Mouse (Mus musculus): Measurements from ENCODE around the gene Arhgef10l. TPM values are rescaled to one million over a fixed set of nuclear protein-coding genes. Genes with fewer than 3 reads are reported as not detected.

Arhgef10l gene
- polyA plus RNA-seq, 1 experiment from 2014 or later = 6.7 TPM

GRCm38 (mm10) chr4:140520719-140521118 lies 145.1 kb downstream of the Arhgef10l start:
- 85% methylated on average over 9 of the region's 9 CpGs for WGBS
- peaks cover 3% of the 10 kb centered on the region; the same call in 1 of the 2 replicates for H3K36me3 ChIP-seq (ENCODE audit: control insufficient read depth, insufficient read depth, low read length)
- no peak overlapping the region for H3K4me2 ChIP-seq
- no peak overlapping the region for H3K27ac ChIP-seq (ENCODE audit: low read depth, low read length)
- no peaks in the 10 kb centered on the region for H3K4me1 ChIP-seq (replicated peaks; ENCODE audit: control insufficient read depth, insufficient read depth, low read length)
- no peaks in the 10 kb centered on the region for H3K9me3 ChIP-seq (ENCODE audit: control insufficient read depth, low read length)
- no peak overlapping the region for H3K4me3 ChIP-seq (ENCODE audit: low read depth, low read length)
- no peaks in the 10 kb centered on the region for H3K27me3 ChIP-seq (replicated peaks; ENCODE audit: control insufficient read depth, insufficient read depth, low read length)
- H3K9ac ChIP-seq (ENCODE audit: low read depth, low read length) = no peak overlapping the region
- DNase-seq (ENCODE audit: low spot score) (no peak), ATAC-seq (replicated peaks; ENCODE audit: low FRiP score) (no peak)

DNA sequence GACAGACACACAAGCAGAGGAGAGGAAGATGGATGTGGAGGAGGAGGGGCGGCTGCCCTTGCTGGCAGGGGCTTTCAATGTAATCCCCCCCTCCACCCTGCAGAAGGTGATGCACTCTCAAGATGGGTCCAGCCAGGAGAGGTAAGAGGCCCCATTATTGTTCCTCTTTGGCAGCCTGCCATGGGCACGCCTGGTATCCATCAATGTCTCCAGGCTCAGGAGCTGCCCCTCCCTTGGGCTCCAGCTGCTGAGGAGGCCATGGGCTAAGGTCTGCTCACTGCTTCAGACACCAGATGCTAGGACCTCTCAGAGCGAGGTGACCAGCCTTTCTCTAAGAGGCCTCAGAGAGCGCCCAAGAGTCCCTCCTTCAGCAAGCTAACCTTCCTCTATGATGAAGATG lies 152.0 kb downstream of the Arhgef10l start:
- DNase-seq (ENCODE audit: low spot score) (no peak), ATAC-seq (replicated peaks; ENCODE audit: low FRiP score) (no peak)

DNA sequence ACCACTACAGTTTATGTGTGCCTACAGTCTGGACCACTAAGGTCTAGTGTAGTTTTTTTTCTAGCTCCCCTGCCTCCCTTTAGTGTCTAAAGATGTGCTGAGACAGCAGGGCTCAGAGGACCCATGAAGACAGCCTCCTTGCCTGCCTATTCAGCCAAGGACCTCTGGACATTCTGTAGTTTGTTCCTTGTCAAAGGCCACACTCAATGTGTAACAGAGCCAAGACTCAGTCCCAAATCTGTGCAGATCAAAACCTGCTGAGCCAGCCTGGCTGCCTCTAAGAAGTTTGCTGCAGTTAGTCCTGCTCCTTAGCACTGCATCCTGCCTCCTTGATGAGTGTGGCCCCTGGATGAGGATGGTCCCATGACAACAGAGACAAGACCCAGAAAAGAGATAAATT lies 156.0 kb downstream of the Arhgef10l start:
- H3K4me1 ChIP-seq (replicated peaks; ENCODE audit: control insufficient read depth, insufficient read depth, low read length) = no peaks in the 10 kb centered on the region
- no peak overlapping the region for H3K9ac ChIP-seq (ENCODE audit: low read depth, low read length)
- H3K27ac ChIP-seq (ENCODE audit: low read depth, low read length) = no peak overlapping the region
- ATAC-seq (replicated peaks; ENCODE audit: low FRiP score) (no peak), DNase-seq (ENCODE audit: low spot score) (no peak)
- H3K9me3 ChIP-seq (ENCODE audit: control insufficient read depth, low read length) = no peaks in the 10 kb centered on the region
- no peaks in the 10 kb centered on the region for H3K36me3 ChIP-seq (ENCODE audit: control insufficient read depth, insufficient read depth, low read length)
- no peak overlapping the region for H3K4me2 ChIP-seq
- H3K27me3 ChIP-seq (replicated peaks; ENCODE audit: control insufficient read depth, insufficient read depth, low read length) = no peaks in the 10 kb centered on the region
- H3K4me3 ChIP-seq (ENCODE audit: low read depth, low read length) = no peak overlapping the region

More for the DNA sequence above, 152.0 kb downstream of the Arhgef10l start:
- no peaks in the 10 kb centered on the region for H3K27me3 ChIP-seq (replicated peaks; ENCODE audit: control insufficient read depth, insufficient read depth, low read length)
- H3K4me3 ChIP-seq (ENCODE audit: low read depth, low read length) = no peak overlapping the region
- no peak overlapping the region for H3K27ac ChIP-seq (ENCODE audit: low read depth, low read length)
- H3K9me3 ChIP-seq (ENCODE audit: control insufficient read depth, low read length) = no peaks in the 10 kb centered on the region
- no peak overlapping the region for H3K4me2 ChIP-seq
- no peak overlapping the region for H3K9ac ChIP-seq (ENCODE audit: low read depth, low read length)
- WGBS = 61% methylated on average over 4 of the region's 4 CpGs
- H3K4me1 ChIP-seq (replicated peaks; ENCODE audit: control insufficient read depth, insufficient read depth, low read length) = no peaks in the 10 kb centered on the region
- peaks cover 3% of the 10 kb centered on the region; the same call in 1 of the 2 replicates for H3K36me3 ChIP-seq (ENCODE audit: control insufficient read depth, insufficient read depth, low read length)

- Histone ChIP-seq H3K9me3 (ENCODE audit: control insufficient read depth, low read length) (no peaks in the 10 kb centered on the region), H3K9ac (ENCODE audit: low read depth, low read length) (no peak overlapping the region), H3K4me1 (replicated peaks; ENCODE audit: control insufficient read depth, insufficient read depth, low read length) (0 out of 2 replicates have a peak, but pooled peaks cover 2% of the 10 kb centered on the region), H3K36me3 (ENCODE audit: control insufficient read depth, insufficient read depth, low read length) (no peaks in the 10 kb centered on the region), H3K27me3 (replicated peaks; ENCODE audit: control insufficient read depth, insufficient read depth, low read length) (no peaks in the 10 kb centered on the region; the same call in 1 of the 2 replicates), H3K27ac (ENCODE audit: low read depth, low read length) (no peak overlapping the region), H3K4me3 (ENCODE audit: low read depth, low read length) (no peak overlapping the region), H3K4me2 (no peak overlapping the region)
- WGBS = 38% methylated on average over 15 of the region's 15 CpGs
- DNase-seq (ENCODE audit: low spot score) (no peak), ATAC-seq (replicated peaks; ENCODE audit: low FRiP score) (no peak; the same call in 1 of the 2 replicates)
Observed at GRCm38 (mm10) chr4:140507172-140507714, 158.6 kb downstream of the Arhgef10l start.

DNA sequence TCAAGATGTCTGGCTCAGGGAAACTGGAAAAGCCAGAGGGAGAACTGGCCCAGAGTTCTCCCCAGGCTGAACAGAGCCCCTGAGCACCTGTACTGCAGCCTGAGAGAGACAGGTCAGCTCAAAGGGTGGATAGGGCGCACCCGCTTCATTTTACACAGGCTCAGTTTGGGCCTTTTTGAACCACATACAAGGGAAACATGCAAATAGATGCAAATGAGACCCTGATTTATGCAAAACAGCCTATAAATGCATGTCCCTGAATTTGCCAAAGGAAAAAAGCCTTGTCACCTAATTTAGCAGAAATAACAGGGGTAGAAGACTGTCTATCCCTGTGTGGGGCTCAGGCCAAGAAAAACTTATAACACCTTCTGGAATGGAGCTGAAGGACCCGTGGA lies 160.2 kb downstream of the Arhgef10l start:
- H3K4me1 ChIP-seq (replicated peaks; ENCODE audit: control insufficient read depth, insufficient read depth, low read length) = 0 out of 2 replicates have a peak, but pooled peaks cover 2% of the 10 kb centered on the region
- no peaks in the 10 kb centered on the region for H3K9me3 ChIP-seq (ENCODE audit: control insufficient read depth, low read length)
- ATAC-seq (replicated peaks; ENCODE audit: low FRiP score) (no peak), DNase-seq (ENCODE audit: low spot score) (no peak)
- H3K4me2 ChIP-seq = no peak overlapping the region
- H3K36me3 ChIP-seq (ENCODE audit: control insufficient read depth, insufficient read depth, low read length) = no peaks in the 10 kb centered on the region
- no peak overlapping the region for H3K4me3 ChIP-seq (ENCODE audit: low read depth, low read length)
- no peak overlapping the region for H3K9ac ChIP-seq (ENCODE audit: low read depth, low read length)
- no peaks in the 10 kb centered on the region; the same call in 1 of the 2 replicates for H3K27me3 ChIP-seq (replicated peaks; ENCODE audit: control insufficient read depth, insufficient read depth, low read length)
- 85% methylated on average over 3 of the region's 3 CpGs for WGBS
- no peak overlapping the region for H3K27ac ChIP-seq (ENCODE audit: low read depth, low read length)

- H3K4me3 ChIP-seq (ENCODE audit: low read depth, low read length) = no peak overlapping the region
- H3K9me3 ChIP-seq (ENCODE audit: control insufficient read depth, low read length) = no peaks in the 10 kb centered on the region
- DNase-seq (ENCODE audit: low spot score) = no peak
Observed at GRCm38 (mm10) chr4:140504921-140505607, 160.7 kb downstream of the Arhgef10l start.

DNA sequence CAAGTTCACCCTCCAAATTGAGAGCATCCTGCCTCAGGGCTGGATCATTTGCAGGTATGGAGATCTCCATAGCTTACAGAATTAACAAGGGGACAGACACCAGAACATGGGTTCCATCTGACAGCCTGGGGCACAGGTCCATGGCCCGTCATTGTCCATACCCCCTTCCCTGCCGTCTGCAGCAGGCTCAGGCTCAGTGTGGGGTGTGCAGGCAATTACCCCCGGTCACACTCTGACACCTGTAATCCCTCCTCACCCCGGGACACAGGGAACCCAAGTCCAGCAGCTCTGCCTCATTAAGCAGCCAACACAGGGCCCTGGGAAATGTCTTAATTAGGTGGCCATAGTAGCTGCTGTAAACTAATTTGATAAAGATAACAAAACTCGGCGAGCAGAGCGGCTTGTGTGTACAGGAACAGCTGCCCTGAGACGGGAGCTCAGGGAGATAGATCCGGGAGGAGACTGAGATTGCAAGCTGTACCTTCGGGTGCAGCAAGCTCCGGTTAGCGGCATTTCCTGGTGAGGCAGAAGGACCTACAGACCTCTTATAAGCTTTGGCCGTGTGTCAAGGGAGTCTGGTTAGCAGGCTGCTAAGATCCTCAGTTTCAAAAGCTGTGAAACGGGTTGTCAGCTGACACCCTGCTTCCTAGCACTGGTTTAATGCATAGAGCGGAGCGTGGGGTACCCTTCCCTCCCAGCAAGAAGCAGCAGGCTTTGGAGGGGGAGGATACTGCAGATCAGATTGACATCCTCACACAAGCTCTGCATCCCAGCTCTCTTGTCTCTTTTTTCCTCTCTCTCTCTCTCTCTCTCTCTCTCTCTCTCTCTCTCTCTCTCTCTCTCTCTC lies 161.5 kb downstream of the Arhgef10l start:
- no peak for DNase-seq (ENCODE audit: low spot score)
- no peaks in the 10 kb centered on the region for H3K9me3 ChIP-seq (ENCODE audit: control insufficient read depth, low read length)
- no peak for ATAC-seq (replicated peaks; ENCODE audit: low FRiP score)
- H3K4me3 ChIP-seq (ENCODE audit: low read depth, low read length) = no peak overlapping the region
- 34% methylated on average over 16 of the region's 16 CpGs for WGBS
- no peaks in the 10 kb centered on the region for H3K36me3 ChIP-seq (ENCODE audit: control insufficient read depth, insufficient read depth, low read length)
- no peak overlapping the region for H3K4me2 ChIP-seq
- H3K4me1 ChIP-seq (replicated peaks; ENCODE audit: control insufficient read depth, insufficient read depth, low read length) = 0 out of 2 replicates have a peak, but pooled peaks cover 2% of the 10 kb centered on the region
- H3K27me3 ChIP-seq (replicated peaks; ENCODE audit: control insufficient read depth, insufficient read depth, low read length) = no peaks in the 10 kb centered on the region; the same call in 1 of the 2 replicates
- H3K9ac ChIP-seq (ENCODE audit: low read depth, low read length) = no peak overlapping the region
- H3K27ac ChIP-seq (ENCODE audit: low read depth, low read length) = no peak overlapping the region

More at GRCm38 (mm10) chr4:140504921-140505607, 160.7 kb downstream of the Arhgef10l start:
- 78% methylated on average over 19 of the region's 19 CpGs for WGBS
- Histone ChIP-seq H3K36me3 (ENCODE audit: control insufficient read depth, insufficient read depth, low read length) (no peaks in the 10 kb centered on the region), H3K27ac (ENCODE audit: low read depth, low read length) (no peak overlapping the region), H3K4me1 (replicated peaks; ENCODE audit: control insufficient read depth, insufficient read depth, low read length) (0 out of 2 replicates have a peak, but pooled peaks cover 2% of the 10 kb centered on the region), H3K4me2 (no peak overlapping the region), H3K27me3 (replicated peaks; ENCODE audit: control insufficient read depth, insufficient read depth, low read length) (no peaks in the 10 kb centered on the region; the same call in 1 of the 2 replicates), H3K9ac (ENCODE audit: low read depth, low read length) (no peak overlapping the region)
- no peak for ATAC-seq (replicated peaks; ENCODE audit: low FRiP score)

DNA sequence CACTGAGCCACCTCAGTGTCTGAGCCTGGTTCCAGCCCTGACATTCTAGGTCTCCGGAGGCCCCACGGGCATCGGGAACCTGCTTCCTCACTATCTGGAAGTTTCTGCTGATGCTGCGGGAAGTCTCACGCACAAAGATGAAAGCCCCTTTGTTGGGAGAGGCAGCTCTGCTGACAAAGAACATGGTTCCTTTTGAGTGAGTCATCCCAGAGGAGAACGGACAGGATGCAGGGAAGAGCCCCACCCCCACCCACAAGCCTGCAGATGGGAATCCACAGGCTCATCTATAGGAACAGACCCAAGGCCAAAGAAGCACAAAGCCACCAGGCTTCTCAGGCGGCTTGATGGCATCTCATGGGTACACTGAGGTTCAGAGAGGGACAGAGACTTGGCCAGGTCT lies 165.0 kb downstream of the Arhgef10l start:
- no peak for DNase-seq (ENCODE audit: low spot score)
- Histone ChIP-seq H3K27me3 (replicated peaks; ENCODE audit: control insufficient read depth, insufficient read depth, low read length) (no peaks in the 10 kb centered on the region; the same call in 1 of the 2 replicates), H3K4me2 (no peak overlapping the region), H3K36me3 (ENCODE audit: control insufficient read depth, insufficient read depth, low read length) (no peaks in the 10 kb centered on the region), H3K4me1 (replicated peaks; ENCODE audit: control insufficient read depth, insufficient read depth, low read length) (peaks cover 2% of the 10 kb centered on the region; the same call in 1 of the 2 replicates), H3K4me3 (ENCODE audit: low read depth, low read length) (no peak overlapping the region), H3K9ac (ENCODE audit: low read depth, low read length) (no peak overlapping the region), H3K27ac (ENCODE audit: low read depth, low read length) (no peak overlapping the region), H3K9me3 (ENCODE audit: control insufficient read depth, low read length) (no peaks in the 10 kb centered on the region)
- 44% methylated on average over 7 of the region's 7 CpGs for WGBS
- no peak for ATAC-seq (replicated peaks; ENCODE audit: low FRiP score)

Measured in liver, embryonic 11.5 days (tissue).